Mouse (Mus musculus) forebrain, embryonic 14.5 days (tissue): ENCODE measurements around the gene Rpl36-ps4. TPM values are rescaled to one million over a fixed set of nuclear protein-coding genes. Genes with fewer than 3 reads are reported as not detected.

Experiments used
- ATAC-seq: fragments of 200-750 bp; cut with Nextera tagmentation; 2 replicates; pipeline ENCODE4 v1.8.0; 2017; ENCODE audit warnings: mild to moderate bottlenecking, moderate library complexity
- DNase-seq: peaks from one replicate; pipeline ENCODE4 v3.0.0-alpha.2; 2015; ENCODE audit warnings: low spot score
- H3K27ac ChIP-seq: fragments of 300-500 bp; sonication (generic); 2 replicates; pipeline ENCODE4 v1.5.1; 2014; ENCODE audit warnings: low read depth, mild to moderate bottlenecking, control low read depth, low read length, moderate library complexity
- H3K27me3 ChIP-seq: fragments of 300-500 bp; sonication (generic); replicated peaks from 2 replicates; pipeline ENCODE4 v1.6.1; 2014; ENCODE audit warnings: low read length, control low read depth, mixed read lengths; ENCODE audit not compliant: control insufficient read depth, insufficient read depth
- H3K36me3 ChIP-seq: fragments of 300-500 bp; sonication (generic); 2 replicates; pipeline ENCODE4 v1.6.1; 2014; ENCODE audit warnings: low read length, control low read depth; ENCODE audit not compliant: control insufficient read depth, insufficient read depth
- H3K4me1 ChIP-seq: fragments of 300-500 bp; sonication (generic); 2 replicates; pipeline ENCODE4 v1.6.1; 2014; ENCODE audit warnings: antibody characterized with exemption, low read length, control low read depth; ENCODE audit not compliant: control insufficient read depth, insufficient read depth
- H3K4me2 ChIP-seq: fragments of 300-500 bp; sonication (generic); 2 replicates; pipeline ENCODE4 v1.6.1; 2014; ENCODE audit warnings: mild to moderate bottlenecking, control low read depth, low read length
- H3K4me3 ChIP-seq: fragments of 300-500 bp; sonication (generic); 2 replicates; pipeline ENCODE4 v1.5.1; 2014; ENCODE audit warnings: low read depth, low read length, control low read depth
- H3K9ac ChIP-seq: fragments of 300-500 bp; sonication (generic); 2 replicates; pipeline ENCODE4 v1.6.1; 2014; ENCODE audit warnings: mild to moderate bottlenecking, low read length, control low read depth, moderate library complexity
- H3K9me3 ChIP-seq: fragments of 300-500 bp; sonication (generic); replicated peaks from 2 replicates; pipeline ENCODE4 v1.6.1; 2016; ENCODE audit warnings: low read length, control low read depth, mixed read lengths; ENCODE audit not compliant: control insufficient read depth
- WGBS: fragments of 180-500 bp; shearing (Covaris S2); extraction: QIAGEN DNeasy Blood & Tissue Kit; methylation state at CpG from one replicate; pipeline ENCODE4 v1.1.7; 2014; 5-methylcytosine and 5-hydroxymethylcytosine counted together
- polyA plus RNA-seq: library from polyadenylated mRNA; unstranded; fragments of >200 nt; fragmentation: Nextera tagmentation; extraction: Ambion mirVana; gene quantifications from 2 replicates; pipeline ENCODE4 v1.2.1, GENCODE M21; 2014

Gene Rpl36-ps4
- polyA plus RNA-seq = not detected in 2 replicates

GRCm38 (mm10) chr17:87920677-87921076, at the start of gene Rpl36-ps4:
Rpl36-ps4 (plus strand) TSS chr17:87920977.
- WGBS = 93% methylated on average over 5 of the region's 5 CpGs
- Histone ChIP-seq H3K27ac (no peak within 1 kb of the TSS), H3K9ac (no peak within 1 kb of the TSS), H3K36me3 (no peaks in the 10 kb centered on the region), H3K4me1 (no peaks in the 10 kb centered on the region), H3K4me3 (no peak within 1 kb of the TSS), H3K9me3 (no peaks in the 10 kb centered on the region), H3K4me2 (no peak within 1 kb of the TSS), H3K27me3 (no peaks in the 10 kb centered on the region)
- ATAC-seq = no peak
- no peak for DNase-seq

GRCm38 (mm10) chr17:87871461-87872126, 49.2 kb upstream of the Rpl36-ps4 start:
- no peaks in the 10 kb centered on the region for H3K9me3 ChIP-seq
- H3K27me3 ChIP-seq = no peaks in the 10 kb centered on the region
- no peak overlapping the region for H3K27ac ChIP-seq
- no peak overlapping the region for H3K9ac ChIP-seq
- no peak overlapping the region for H3K4me2 ChIP-seq
- H3K36me3 ChIP-seq = no peaks in the 10 kb centered on the region
- H3K4me1 ChIP-seq = no peaks in the 10 kb centered on the region
- 86% methylated on average over 13 of the region's 13 CpGs for WGBS
- H3K4me3 ChIP-seq = no peak overlapping the region
- DNase-seq (no peak), ATAC-seq (no peak)

- Histone ChIP-seq H3K4me2 (no peak overlapping the region), H3K9ac (no peak overlapping the region), H3K27ac (no peak overlapping the region; the same call in 1 of the 2 replicates), H3K4me1 (no peaks in the 10 kb centered on the region; the same call in 1 of the 2 replicates), H3K27me3 (no peaks in the 10 kb centered on the region), H3K4me3 (no peak overlapping the region), H3K36me3 (no peaks in the 10 kb centered on the region), H3K9me3 (no peaks in the 10 kb centered on the region)
- WGBS = 17% methylated on average over 4 of the region's 4 CpGs
- ATAC-seq (peak; percentile 54; the same call in 1 of the 2 replicates), DNase-seq (peak; percentile 39)
Observed at GRCm38 (mm10) chr17:87872286-87872685, 48.5 kb upstream of the Rpl36-ps4 start.

GRCm38 (mm10) chr17:87873456-87873855, 47.3 kb upstream of the Rpl36-ps4 start:
- no peak overlapping the region for H3K27ac ChIP-seq
- no peaks in the 10 kb centered on the region for H3K36me3 ChIP-seq
- H3K9me3 ChIP-seq = no peaks in the 10 kb centered on the region
- H3K27me3 ChIP-seq = no peaks in the 10 kb centered on the region
- H3K4me1 ChIP-seq = peaks cover 4% of the 10 kb centered on the region; the same call in 1 of the 2 replicates
- DNase-seq (no peak), ATAC-seq (no peak)
- H3K9ac ChIP-seq = no peak overlapping the region
- WGBS = 73% methylated on average over 7 of the region's 7 CpGs
- no peak overlapping the region for H3K4me3 ChIP-seq
- H3K4me2 ChIP-seq = no peak overlapping the region

GRCm38 (mm10) chr17:87873943-87874342, 46.8 kb upstream of the Rpl36-ps4 start:
- DNase-seq = no peak
- H3K9me3 ChIP-seq = no peaks in the 10 kb centered on the region
- 89% methylated on average over 4 of the region's 4 CpGs for WGBS
- H3K4me2 ChIP-seq = no peak overlapping the region
- H3K36me3 ChIP-seq = no peaks in the 10 kb centered on the region
- no peak overlapping the region for H3K4me3 ChIP-seq
- ATAC-seq = no peak
- peaks cover 4% of the 10 kb centered on the region; the same call in 1 of the 2 replicates for H3K4me1 ChIP-seq
- no peaks in the 10 kb centered on the region for H3K27me3 ChIP-seq
- H3K27ac ChIP-seq = no peak overlapping the region
- H3K9ac ChIP-seq = no peak overlapping the region

GRCm38 (mm10) chr17:87875346-87875920, 45.3 kb upstream of the Rpl36-ps4 start:
- no peak overlapping the region for H3K4me2 ChIP-seq
- no peak overlapping the region for H3K27ac ChIP-seq
- DNase-seq (no peak), ATAC-seq (no peak)
- no peaks in the 10 kb centered on the region for H3K36me3 ChIP-seq
- no peaks in the 10 kb centered on the region for H3K27me3 ChIP-seq
- WGBS = 90% methylated on average over 8 of the region's 8 CpGs
- peaks cover 9% of the 10 kb centered on the region for H3K4me1 ChIP-seq
- no peak overlapping the region for H3K9ac ChIP-seq
- H3K9me3 ChIP-seq = no peaks in the 10 kb centered on the region
- no peak overlapping the region for H3K4me3 ChIP-seq

GRCm38 (mm10) chr17:87876295-87877000, 44.3 kb upstream of the Rpl36-ps4 start:
- no peak overlapping the region for H3K27ac ChIP-seq
- 85% methylated on average over 11 of the region's 11 CpGs for WGBS
- no peaks in the 10 kb centered on the region for H3K27me3 ChIP-seq
- no peak overlapping the region for H3K9ac ChIP-seq
- H3K4me3 ChIP-seq = no peak overlapping the region
- no peaks in the 10 kb centered on the region for H3K9me3 ChIP-seq
- DNase-seq (no peak), ATAC-seq (no peak)
- H3K4me1 ChIP-seq = peaks cover 9% of the 10 kb centered on the region
- no peaks in the 10 kb centered on the region for H3K36me3 ChIP-seq
- no peak overlapping the region for H3K4me2 ChIP-seq

GRCm38 (mm10) chr17:87877207-87878073, 43.3 kb upstream of the Rpl36-ps4 start:
- no peaks in the 10 kb centered on the region for H3K9me3 ChIP-seq
- H3K36me3 ChIP-seq = no peaks in the 10 kb centered on the region
- H3K27ac ChIP-seq = peak overlapping the region; percentile 15; the same call in 1 of the 2 replicates
- peak overlapping the region; percentile 14; the same call in 1 of the 2 replicates for H3K4me2 ChIP-seq
- peak; percentile 67 for ATAC-seq
- H3K27me3 ChIP-seq = no peaks in the 10 kb centered on the region
- H3K4me1 ChIP-seq = peaks cover 9% of the 10 kb centered on the region
- 6% methylated on average over 25 of the region's 25 CpGs for WGBS
- H3K4me3 ChIP-seq = no peak overlapping the region
- H3K9ac ChIP-seq = no peak overlapping the region
- DNase-seq = peak; percentile 70
